Mouse (Mus musculus): ENCODE results near the gene Tmem184c. TPM values are rescaled to one million over a fixed set of nuclear protein-coding genes. Genes with fewer than 3 reads are reported as not detected.
A peak's percentile ranks its signal among the peaks of the same experiment; 100 is the strongest.

Tmem184c gene
- 45.5 and 49.2 TPM in 2 replicates for polyA plus RNA-seq (2016; fragmentation: Nextera tagmentation; extraction: Ambion mirVana)

GRCm38 (mm10) chr8:77610374-77610969 is at the start of gene Tmem184c:
Gene Tmem184c (minus strand): TSS chr8:77610698.
- DNase-seq (ENCODE audit: low spot score), result peak; percentile 98
- WGBS, result under 1% methylated on average over 36 of the region's 36 CpGs
- peak within 1 kb of the TSS; percentile 86 for H3K4me3 ChIP-seq
- H3K9me3 ChIP-seq (replicated peaks), result no peaks in the 10 kb centered on the region
- peaks cover 20% of the 10 kb centered on the region for H3K4me1 ChIP-seq
- peaks cover 10% of the 10 kb centered on the region for H3K36me3 ChIP-seq
- H3K27ac ChIP-seq (replicated peaks), result peak within 1 kb of the TSS; percentile 87
- H3K27me3 ChIP-seq (ENCODE audit: low read depth, poor library complexity, severe bottlenecking), result no peaks in the 10 kb centered on the region

DNA sequence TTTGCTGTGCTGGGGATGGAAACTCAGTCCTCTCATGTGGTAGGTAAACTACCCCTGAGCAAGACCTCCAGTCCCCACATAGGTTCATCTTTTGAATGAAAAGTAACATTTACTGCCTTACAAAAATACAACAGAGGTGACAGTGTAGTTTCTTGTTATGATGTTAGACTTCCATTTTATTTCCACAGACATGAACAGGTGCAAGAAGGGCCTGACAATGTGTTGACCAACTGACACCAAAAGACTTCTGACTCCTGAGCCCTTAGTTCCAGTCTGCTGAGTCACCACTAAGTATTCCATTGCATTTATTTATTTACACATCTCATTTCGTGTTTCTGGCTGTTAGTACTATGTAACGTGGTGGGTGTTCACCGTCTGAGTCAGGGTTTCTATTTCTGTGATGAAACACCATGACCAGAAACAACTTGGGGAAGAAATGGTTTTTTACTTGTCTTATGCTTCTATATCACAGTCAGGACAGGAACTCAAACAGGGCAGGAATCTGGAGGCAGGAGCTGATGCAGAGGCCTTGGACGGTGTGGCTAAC is 49.1 kb upstream of the Tmem184c start:
- Histone ChIP-seq H3K27me3 (ENCODE audit: low read depth, poor library complexity, severe bottlenecking) (no peaks in the 10 kb centered on the region), H3K9me3 (replicated peaks) (no peaks in the 10 kb centered on the region), H3K36me3 (no peaks in the 10 kb centered on the region), H3K4me1 (no peaks in the 10 kb centered on the region), H3K4me3 (no peak overlapping the region), H3K27ac (replicated peaks) (no peak overlapping the region)
- 83% methylated on average over 4 of the region's 4 CpGs for WGBS
- DNase-seq (ENCODE audit: low spot score), result no peak

DNA sequence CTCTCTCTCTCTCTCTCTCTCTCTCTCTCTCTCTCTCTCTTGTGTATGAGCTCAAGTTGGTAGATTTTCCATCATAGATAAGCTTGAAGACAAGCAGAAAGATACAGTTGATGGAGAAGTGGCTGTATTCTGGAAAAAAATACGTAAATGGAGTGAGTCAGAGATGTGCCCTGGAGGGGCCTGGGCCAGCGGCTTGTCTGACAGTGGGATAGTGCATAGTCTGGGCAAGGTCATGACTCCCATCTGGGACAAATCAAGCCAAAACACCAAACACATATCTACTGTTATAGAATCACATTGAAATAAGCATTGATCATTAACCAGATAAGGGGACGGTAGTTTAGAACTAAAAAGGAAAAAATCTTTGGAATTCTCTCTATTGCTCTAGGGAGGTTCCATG is 47.9 kb upstream of the Tmem184c start:
- 83% methylated on average over 3 of the region's 3 CpGs for WGBS
- Histone ChIP-seq H3K9me3 (replicated peaks) (no peaks in the 10 kb centered on the region), H3K27ac (replicated peaks) (no peak overlapping the region), H3K27me3 (ENCODE audit: low read depth, poor library complexity, severe bottlenecking) (no peaks in the 10 kb centered on the region), H3K4me3 (no peak overlapping the region), H3K4me1 (no peaks in the 10 kb centered on the region), H3K36me3 (no peaks in the 10 kb centered on the region)
- DNase-seq (ENCODE audit: low spot score), result no peak

DNA sequence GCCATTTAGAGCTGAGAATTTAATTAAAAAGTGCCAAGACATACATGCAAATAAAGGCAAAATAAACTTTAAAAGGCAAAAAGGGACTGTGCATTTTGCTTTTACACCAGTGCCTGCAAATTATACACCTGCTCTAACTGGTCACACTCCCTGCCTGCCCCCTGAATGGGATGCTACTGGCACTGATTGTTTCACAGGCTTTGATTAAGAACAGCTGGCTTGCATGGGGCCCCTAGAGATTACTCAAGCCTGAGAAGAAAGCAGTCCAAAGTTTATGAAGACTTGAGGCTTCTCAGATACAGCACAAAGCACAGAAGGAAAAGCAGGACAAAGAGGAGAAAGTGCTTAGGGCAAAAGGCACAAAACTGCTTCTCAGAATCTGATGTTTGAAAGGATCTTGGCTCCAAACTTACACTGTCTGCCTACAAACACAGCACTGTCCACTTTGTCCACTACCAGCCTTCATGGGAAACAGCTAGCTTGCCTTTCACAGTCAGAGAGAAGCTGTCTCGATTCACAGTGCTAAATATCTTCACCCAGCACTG is 40.2 kb upstream of the Tmem184c start:
- 0 out of 2 replicates have a peak, but pooled peaks cover 4% of the 10 kb centered on the region for H3K4me1 ChIP-seq
- WGBS, result 52% methylated on average over 1 of the region's 1 CpGs
- H3K4me3 ChIP-seq, result no peak overlapping the region
- DNase-seq (ENCODE audit: low spot score), result no peak
- H3K9me3 ChIP-seq (replicated peaks), result no peaks in the 10 kb centered on the region
- no peaks in the 10 kb centered on the region for H3K36me3 ChIP-seq
- H3K27me3 ChIP-seq (ENCODE audit: low read depth, poor library complexity, severe bottlenecking), result no peaks in the 10 kb centered on the region
- no peak overlapping the region; the same call in 1 of the 2 replicates for H3K27ac ChIP-seq (replicated peaks)

DNA sequence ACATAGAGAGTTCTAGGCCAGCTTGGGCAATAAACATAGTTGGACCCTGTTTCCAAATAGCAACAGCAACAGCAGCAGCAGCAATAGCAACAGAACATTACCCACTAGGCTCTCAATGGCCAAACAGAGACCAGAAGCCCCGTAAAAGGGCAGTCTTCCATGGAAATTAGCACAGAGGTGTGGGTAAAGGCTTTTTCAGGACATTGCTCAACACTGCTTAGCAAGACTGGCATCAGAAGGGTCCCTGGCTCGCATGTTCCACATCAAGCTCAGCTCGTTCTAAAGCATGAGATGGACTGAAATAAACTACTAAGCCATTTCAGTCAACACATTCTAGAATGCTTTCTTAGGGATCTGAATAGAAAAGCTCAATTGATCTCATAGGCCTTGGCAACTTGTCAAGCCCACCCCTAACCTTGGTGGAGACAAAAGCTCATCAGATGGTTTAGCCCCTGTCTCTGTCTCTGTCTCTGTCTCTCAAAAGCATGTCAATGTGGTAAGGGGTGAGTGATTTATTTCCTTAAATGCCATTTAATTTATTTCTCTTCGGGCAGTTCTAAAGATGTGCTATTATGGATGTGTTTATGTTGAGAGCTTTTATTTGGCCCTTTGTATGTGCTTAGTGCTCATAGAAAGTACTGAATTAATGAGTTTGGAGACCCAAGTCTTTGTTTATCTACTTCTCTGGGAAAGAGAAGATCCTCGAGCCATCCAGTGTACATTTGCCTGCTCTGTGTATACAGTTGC is 29.8 kb upstream of the Tmem184c start:
- 75% methylated on average over 5 of the region's 5 CpGs for WGBS
- Histone ChIP-seq H3K9me3 (replicated peaks) (no peaks in the 10 kb centered on the region), H3K27ac (replicated peaks) (no peak overlapping the region), H3K4me1 (no peaks in the 10 kb centered on the region), H3K27me3 (ENCODE audit: low read depth, poor library complexity, severe bottlenecking) (no peaks in the 10 kb centered on the region), H3K4me3 (no peak overlapping the region), H3K36me3 (no peaks in the 10 kb centered on the region)
- no peak for DNase-seq (ENCODE audit: low spot score)

DNA sequence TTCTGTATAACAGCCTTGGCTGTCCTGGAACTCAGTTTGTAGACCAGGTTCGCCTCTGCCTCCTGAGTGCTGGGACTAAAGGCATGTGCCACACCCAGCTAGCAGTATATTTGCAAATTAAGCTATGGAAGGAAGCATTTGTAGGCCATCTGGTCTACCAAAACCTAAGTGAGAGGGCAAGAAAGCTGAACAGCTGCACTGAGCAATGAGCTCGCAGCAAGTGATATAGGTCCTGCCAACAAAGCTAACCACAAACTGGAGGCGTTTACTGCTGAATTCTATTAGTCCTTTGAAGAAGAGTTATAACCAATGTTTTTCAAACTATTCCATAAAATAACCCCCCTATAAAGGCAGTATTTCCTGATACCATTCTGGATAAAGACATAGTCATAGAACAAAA is 27.1 kb upstream of the Tmem184c start:
- Histone ChIP-seq H3K4me3 (no peak overlapping the region), H3K36me3 (no peaks in the 10 kb centered on the region), H3K4me1 (no peaks in the 10 kb centered on the region), H3K27ac (replicated peaks) (no peak overlapping the region), H3K27me3 (ENCODE audit: low read depth, poor library complexity, severe bottlenecking) (no peaks in the 10 kb centered on the region), H3K9me3 (replicated peaks) (no peaks in the 10 kb centered on the region)
- WGBS, result 93% methylated on average over 3 of the region's 3 CpGs
- no peak for DNase-seq (ENCODE audit: low spot score)

- Histone ChIP-seq H3K4me3 (no peak overlapping the region), H3K36me3 (no peaks in the 10 kb centered on the region), H3K4me1 (0 out of 2 replicates have a peak, but pooled peaks cover 4% of the 10 kb centered on the region), H3K27me3 (ENCODE audit: low read depth, poor library complexity, severe bottlenecking) (no peaks in the 10 kb centered on the region), H3K27ac (replicated peaks) (no peak overlapping the region), H3K9me3 (replicated peaks) (no peaks in the 10 kb centered on the region)
- 80% methylated on average over 5 of the region's 5 CpGs for WGBS
- no peak for DNase-seq (ENCODE audit: low spot score)
Measured at GRCm38 (mm10) chr8:77634035-77634434, 23.5 kb upstream of the Tmem184c start.

DNA sequence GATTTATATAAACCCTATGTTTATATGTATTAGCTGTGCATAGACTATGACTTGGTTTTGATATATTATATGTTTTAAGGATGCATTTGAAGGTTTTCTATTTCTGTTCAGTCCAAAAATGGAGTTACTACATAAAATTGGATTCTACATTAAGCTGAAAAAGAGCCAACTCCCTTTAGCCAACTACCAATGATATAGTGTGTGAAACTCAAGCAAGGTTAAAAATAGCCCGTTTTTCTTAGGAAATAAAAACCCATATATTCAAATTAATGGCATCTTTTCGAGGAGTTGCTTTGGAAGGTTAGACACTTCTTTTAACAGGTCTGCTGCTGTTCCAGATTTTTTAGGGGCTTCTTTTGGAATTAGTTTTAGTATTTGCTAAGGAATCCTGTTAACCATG is 22.7 kb upstream of the Tmem184c start:
- H3K36me3 ChIP-seq, result no peaks in the 10 kb centered on the region
- DNase-seq (ENCODE audit: low spot score), result no peak
- H3K27ac ChIP-seq (replicated peaks), result no peak overlapping the region
- 87% methylated on average over 2 of the region's 2 CpGs for WGBS
- H3K4me1 ChIP-seq, result 0 out of 2 replicates have a peak, but pooled peaks cover 4% of the 10 kb centered on the region
- no peaks in the 10 kb centered on the region for H3K27me3 ChIP-seq (ENCODE audit: low read depth, poor library complexity, severe bottlenecking)
- no peaks in the 10 kb centered on the region for H3K9me3 ChIP-seq (replicated peaks)
- H3K4me3 ChIP-seq, result no peak overlapping the region

- DNase-seq (ENCODE audit: low spot score), result no peak
- H3K27ac ChIP-seq (replicated peaks), result no peak overlapping the region
- 56% methylated on average over 3 of the region's 3 CpGs for WGBS
Measured at GRCm38 (mm10) chr8:77630691-77631090, 20.2 kb upstream of the Tmem184c start.

DNA sequence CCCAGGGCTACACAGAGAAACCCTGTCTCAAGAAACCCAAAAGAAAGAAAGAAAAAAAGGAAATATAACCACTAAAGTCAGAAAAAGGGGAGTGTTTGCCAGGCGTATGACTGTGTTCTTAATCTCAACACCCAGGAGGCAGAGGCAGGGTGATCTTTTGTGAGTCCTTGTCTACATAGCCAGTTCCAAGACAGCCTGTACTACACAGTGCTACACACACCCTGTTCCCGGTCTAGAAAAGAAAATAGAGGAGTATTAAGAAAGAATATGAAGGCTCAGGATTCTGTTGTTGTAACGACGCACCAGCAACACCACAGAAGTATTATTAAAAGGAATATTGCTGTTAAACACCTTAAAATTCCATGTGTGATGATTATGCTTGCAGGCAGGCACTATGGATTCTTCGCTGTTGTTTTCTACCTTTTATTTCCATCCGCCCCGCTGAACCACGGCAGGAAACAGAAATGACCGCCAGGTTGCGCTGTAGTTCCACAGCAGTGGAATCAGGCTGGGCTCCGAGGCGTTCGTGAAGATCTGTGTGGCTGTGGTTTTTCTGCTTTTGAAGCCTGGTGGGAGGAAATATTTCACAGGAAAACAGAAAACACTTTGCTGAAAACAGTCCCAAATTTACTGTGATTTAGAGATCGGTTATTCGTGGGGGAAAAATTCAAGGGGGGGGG is 19.5 kb upstream of the Tmem184c start:
- 18% methylated on average over 15 of the region's 15 CpGs for WGBS
- DNase-seq (ENCODE audit: low spot score), result peak; percentile 83
- Histone ChIP-seq H3K27me3 (ENCODE audit: low read depth, poor library complexity, severe bottlenecking) (no peaks in the 10 kb centered on the region), H3K4me1 (0 out of 2 replicates have a peak, but pooled peaks cover 4% of the 10 kb centered on the region), H3K36me3 (no peaks in the 10 kb centered on the region), H3K4me3 (no peak overlapping the region), H3K27ac (replicated peaks) (peak overlapping the region; percentile 55; the same call in 1 of the 2 replicates), H3K9me3 (replicated peaks) (no peaks in the 10 kb centered on the region)

More at GRCm38 (mm10) chr8:77630691-77631090, 20.2 kb upstream of the Tmem184c start:
- Histone ChIP-seq H3K4me1 (0 out of 2 replicates have a peak, but pooled peaks cover 4% of the 10 kb centered on the region), H3K36me3 (no peaks in the 10 kb centered on the region), H3K4me3 (no peak overlapping the region), H3K9me3 (replicated peaks) (no peaks in the 10 kb centered on the region), H3K27me3 (ENCODE audit: low read depth, poor library complexity, severe bottlenecking) (no peaks in the 10 kb centered on the region)

DNA sequence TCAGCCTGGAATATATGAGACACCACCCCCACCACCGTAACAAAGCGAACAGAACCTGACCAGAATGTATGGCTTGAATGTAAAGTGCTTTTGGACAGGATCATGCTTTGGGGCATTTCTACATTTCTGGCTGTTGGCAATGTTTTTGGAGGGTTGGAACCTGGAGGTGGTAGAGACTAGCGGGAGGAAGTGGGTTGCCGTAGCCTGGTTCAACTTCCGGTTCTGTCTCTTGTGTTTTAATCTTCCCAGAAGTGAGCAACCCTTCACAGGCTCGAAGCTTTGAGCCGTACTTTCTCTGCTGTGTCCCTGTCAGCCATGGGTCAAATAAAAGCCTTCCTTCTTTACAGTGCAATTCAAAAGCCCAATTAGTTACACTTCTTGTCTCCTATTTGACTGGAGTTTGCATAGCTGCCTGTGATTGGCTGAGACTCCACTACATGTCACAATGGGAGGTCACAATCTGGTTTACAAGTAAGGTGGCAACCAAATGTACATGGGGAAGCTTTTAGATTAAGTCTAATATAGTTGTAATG is 13.2 kb upstream of the Tmem184c start:
- H3K27ac ChIP-seq (replicated peaks), result no peak overlapping the region
- no peaks in the 10 kb centered on the region for H3K36me3 ChIP-seq
- no peak overlapping the region for H3K4me3 ChIP-seq
- WGBS, result 83% methylated on average over 7 of the region's 7 CpGs
- DNase-seq (ENCODE audit: low spot score), result no peak
- H3K4me1 ChIP-seq, result no peaks in the 10 kb centered on the region
- H3K27me3 ChIP-seq (ENCODE audit: low read depth, poor library complexity, severe bottlenecking), result no peaks in the 10 kb centered on the region
- no peaks in the 10 kb centered on the region for H3K9me3 ChIP-seq (replicated peaks)

DNA sequence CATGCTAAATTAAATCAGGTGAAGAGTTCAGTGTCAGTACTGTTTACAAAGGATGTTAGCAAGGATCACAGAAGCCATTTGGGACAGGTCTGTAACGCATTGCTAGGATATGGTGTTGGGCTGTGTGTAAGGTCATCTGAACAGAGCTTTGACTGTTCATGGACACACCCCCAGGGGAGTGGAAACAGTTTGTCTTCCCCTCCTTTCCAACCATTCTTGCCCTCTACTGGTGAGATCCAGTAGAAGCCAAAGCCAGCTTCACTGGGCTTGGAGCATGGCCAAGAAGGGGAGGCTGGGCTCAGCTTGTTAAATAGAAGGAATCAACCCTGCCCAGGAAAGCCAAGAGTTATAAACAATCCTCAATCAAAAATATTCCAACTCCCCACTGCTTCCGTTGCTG is 7.4 kb upstream of the Tmem184c start:
- Histone ChIP-seq H3K36me3 (no peaks in the 10 kb centered on the region), H3K27me3 (ENCODE audit: low read depth, poor library complexity, severe bottlenecking) (no peaks in the 10 kb centered on the region), H3K27ac (replicated peaks) (no peak overlapping the region), H3K4me3 (no peak overlapping the region), H3K9me3 (replicated peaks) (no peaks in the 10 kb centered on the region), H3K4me1 (no peaks in the 10 kb centered on the region)
- DNase-seq (ENCODE audit: low spot score), result no peak
- WGBS, result 82% methylated on average over 2 of the region's 2 CpGs

Measured in midbrain, embryonic 10.5 days (tissue).